Mouse (Mus musculus) T-cell, adult 2 months (primary cell): ENCODE data around the gene Fam210b.
"Not testable (repeated sequence)": the region's sequence is repeated elsewhere in the genome, so short reads cannot be mapped to it uniquely, and the experiment has no call there.

Experiments used
- DNase-seq: peaks from one replicate; pipeline ENCODE4 v3.0.0; 2022; ENCODE audit warnings: low spot score

Fam210b gene

DNA sequence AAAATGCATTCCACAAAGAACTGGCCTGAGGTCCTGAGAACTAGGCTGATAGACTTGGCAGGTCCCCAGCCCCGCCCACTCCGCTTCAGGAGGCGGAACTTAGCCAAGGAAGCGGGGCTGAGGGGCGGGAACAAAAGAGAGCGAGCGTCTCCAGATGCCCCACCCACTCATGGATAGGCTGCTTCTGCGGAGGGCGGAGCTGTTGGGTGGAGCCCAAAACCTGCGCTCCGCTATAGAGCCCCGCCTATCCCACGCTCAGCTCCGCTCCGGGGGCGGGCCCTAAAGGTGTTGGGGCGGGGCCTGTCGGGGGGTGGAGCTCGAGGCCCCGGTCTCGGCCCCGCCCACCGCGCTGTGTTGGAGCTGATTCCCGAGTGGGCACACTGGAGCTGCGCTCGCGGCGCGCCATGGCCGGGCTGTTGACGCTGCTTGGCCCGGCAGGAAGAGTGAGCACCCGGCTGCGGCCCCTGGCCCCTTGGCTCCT is at the start of gene Fam210b:
Fam210b (plus strand) TSS at position 308 of the 481 bp plus-strand sequence.
- DNase-seq = peak; percentile 97

- DNase-seq = no peak
These were observed 47.3 kb upstream of the Fam210b start for GRCm38 (mm10) chr2:172298083-172298482.

DNA sequence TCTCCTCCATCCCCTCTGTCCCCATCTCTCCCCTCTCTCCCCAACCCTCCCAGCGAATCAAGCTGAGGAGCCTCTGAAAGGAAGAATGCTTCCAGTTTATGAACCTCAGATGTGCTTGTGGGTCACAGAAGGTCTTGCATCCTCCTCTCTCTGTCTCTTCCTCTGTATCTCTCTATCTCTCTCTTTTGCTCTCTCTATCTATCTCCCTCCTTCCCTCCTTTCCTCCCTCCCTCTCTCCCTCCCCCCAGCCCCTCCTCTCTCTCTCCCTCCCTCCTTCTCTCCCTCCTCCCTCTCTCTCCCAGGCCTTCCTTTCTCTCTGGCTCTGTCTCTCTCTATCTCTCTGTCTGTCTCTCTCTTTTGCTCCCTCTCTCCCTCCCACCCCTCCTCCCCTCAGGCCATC is 46.8 kb upstream of the Fam210b start:
- DNase-seq = no peak

DNA sequence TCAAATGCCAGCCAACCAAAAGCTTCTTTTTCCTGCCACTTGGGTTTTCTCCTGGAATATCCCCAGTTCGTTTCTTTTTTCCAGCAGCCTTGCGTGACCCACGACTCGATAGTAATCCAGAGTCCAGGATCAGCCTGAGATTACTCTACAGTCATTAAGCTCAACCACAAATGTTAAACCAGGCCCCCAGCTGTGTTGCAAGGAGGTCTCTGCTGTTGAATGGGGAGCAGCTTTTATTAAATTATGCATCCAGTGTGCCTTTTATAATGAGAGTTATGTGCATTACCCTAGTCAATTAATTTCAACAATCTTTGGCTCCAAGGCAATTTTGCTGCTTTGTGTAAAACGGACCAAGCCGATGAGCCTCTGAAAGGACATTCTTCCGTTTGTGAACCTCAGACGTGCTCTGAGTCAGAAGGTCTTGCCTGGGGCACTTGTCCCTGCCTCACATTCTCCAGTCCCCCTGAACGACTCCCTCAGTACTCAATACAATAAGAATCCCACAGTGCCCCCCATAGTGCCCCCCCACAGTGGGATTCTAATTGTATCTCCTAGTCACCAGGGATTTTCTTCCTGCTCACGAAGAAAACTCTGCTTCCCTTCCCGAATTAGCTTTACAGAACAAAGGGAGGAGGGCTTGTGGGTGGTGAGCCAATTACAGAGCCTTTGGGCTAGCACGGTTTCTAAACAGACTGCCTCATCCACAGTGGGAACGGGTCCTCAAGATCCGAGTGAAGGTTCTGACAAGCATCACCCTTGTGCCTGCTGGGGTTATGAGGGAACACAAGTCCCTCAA is 46.0 kb upstream of the Fam210b start:
- DNase-seq = no peak

GRCm38 (mm10) chr2:172302396-172302795 is 43.0 kb upstream of the Fam210b start:
- no peak for DNase-seq

DNA sequence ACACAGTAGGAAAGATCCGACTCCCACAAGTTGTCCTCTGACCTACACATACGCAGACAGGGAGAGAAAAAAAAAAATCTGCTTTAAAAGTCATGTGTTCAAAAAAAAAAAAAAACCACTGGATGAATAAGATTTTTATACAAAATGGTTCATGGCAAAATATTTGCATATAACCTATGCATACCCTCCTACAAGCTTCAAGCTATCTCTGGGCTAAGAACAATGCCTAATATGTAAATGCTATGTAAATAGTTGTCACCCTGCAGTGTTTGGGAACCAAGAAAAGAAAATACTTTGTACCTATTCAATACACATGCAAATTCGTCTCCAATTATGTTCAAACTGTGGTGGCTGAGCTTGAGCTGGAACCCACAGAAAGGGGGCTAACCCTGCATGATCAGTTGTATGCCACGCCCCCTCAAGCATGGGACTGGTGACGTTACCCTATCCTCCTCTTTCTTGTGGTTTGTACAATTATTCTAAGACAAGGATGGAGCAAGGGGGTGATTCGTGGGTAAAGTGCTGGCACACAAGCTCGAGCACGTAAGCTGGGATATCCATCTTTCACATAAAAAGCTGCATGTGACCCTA is 41.2 kb upstream of the Fam210b start:
- DNase-seq = no peak

DNA sequence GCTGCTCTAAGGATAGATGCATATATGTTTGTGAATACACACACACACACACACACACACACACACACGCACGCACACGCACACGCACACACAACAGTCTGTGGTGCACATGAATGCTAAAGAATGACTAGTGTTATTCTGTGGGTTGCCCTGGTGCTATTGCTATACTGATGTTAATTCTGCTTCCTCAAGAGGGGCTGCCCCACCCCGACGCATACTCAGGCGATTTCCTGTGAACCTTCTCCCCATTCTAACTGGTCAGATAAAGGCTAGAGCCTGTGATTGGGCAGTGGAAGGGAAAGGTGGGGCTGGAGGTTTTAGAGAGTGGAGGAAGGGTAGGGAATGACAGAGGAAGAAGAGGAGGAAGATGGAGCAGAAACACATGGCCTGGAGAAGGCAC is 39.8 kb upstream of the Fam210b start:
- not testable (repeated sequence) for DNase-seq

DNA sequence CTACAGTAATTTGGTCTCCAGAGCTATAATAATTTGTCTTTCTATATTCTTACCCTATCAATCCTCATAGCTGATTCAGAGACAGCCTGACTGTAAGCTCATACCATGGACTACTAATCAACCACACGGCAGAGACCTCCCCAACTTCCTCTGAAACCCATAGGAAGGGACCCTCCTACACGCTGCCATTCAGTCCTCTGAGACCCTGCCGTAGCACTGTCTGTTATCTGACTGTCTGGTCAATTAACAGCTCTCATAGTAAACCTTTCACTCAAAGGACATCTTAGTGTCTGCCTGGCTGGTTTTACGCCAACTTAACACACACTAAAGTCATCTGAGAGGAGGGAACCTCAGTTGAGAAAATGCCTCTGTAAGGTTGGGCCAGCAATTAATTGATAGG is 38.8 kb upstream of the Fam210b start:
- no peak for DNase-seq

DNA sequence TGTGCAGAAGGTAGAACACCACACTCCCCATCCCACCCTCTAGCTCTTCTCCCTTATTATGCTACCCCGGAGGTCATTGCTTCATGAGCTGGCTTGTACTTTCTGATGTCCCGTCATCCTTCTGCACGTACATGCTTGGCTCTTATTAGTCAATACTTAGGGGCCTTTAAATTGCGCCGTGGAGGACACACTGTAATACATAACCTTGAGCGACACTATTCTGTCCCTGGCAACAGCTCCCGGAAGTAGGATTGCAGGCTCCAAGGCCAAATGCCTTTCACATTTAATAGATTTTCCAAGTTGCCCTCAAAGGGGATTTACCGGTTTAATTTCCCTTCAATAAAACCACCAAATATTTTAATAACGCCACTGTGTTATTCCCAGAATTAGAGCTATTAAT is 33.6 kb upstream of the Fam210b start:
- DNase-seq = no peak

DNA sequence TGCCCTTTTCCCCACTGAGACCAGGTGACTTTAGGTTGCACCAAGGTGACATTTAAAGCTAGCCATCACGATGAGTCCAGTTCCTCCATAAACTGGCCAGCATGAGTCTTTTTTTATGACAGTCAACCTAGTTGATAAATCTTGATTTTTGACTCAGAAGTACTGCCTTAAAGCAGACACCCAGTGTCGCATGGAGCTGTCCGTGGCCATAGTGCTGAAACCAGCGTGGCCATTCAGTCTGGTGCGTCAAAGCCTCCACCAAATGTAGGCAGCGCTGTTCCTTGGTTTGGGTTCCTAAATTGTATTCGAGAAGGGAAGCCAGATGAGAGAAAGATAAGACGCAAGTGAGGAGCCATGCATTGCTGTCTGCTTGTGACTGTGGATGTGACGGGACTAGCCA is 24.5 kb upstream of the Fam210b start:
- DNase-seq = no peak

DNA sequence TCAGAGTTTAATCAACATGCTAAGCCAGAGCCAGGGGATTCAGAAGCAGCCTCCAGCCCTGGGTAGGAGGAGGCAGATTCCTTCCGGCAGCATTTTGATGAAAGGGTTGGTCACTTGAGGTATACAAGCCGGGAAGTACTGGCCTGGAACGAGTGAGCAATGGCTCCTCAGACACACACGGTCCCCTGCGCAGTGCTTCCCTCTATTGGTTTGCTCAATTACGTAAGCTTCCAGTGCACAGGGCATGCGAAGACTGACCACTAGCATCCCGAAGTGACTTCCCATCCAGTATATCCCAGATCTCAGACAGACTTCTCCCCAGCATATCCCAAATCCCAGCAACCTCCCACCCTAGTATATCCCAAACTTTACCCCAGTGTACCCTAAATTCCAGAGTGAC is 17.1 kb upstream of the Fam210b start:
- DNase-seq = no peak

- DNase-seq = no peak
These were observed 16.2 kb upstream of the Fam210b start for GRCm38 (mm10) chr2:172329179-172329578.

GRCm38 (mm10) chr2:172338206-172338942 is 7.0 kb upstream of the Fam210b start:
- no peak for DNase-seq

GRCm38 (mm10) chr2:172340936-172341335 is 4.4 kb upstream of the Fam210b start:
- DNase-seq = no peak

- no peak for DNase-seq
These were observed 3.8 kb upstream of the Fam210b start for GRCm38 (mm10) chr2:172341606-172342005.

GRCm38 (mm10) chr2:172343751-172344150 is 1.6 kb upstream of the Fam210b start:
- DNase-seq = no peak

- no peak for DNase-seq
These were observed 696 bp upstream of the Fam210b start for GRCm38 (mm10) chr2:172344669-172345068.

GRCm38 (mm10) chr2:172346034-172346929 is 917 bp downstream of the Fam210b start:
- no peak for DNase-seq

DNA sequence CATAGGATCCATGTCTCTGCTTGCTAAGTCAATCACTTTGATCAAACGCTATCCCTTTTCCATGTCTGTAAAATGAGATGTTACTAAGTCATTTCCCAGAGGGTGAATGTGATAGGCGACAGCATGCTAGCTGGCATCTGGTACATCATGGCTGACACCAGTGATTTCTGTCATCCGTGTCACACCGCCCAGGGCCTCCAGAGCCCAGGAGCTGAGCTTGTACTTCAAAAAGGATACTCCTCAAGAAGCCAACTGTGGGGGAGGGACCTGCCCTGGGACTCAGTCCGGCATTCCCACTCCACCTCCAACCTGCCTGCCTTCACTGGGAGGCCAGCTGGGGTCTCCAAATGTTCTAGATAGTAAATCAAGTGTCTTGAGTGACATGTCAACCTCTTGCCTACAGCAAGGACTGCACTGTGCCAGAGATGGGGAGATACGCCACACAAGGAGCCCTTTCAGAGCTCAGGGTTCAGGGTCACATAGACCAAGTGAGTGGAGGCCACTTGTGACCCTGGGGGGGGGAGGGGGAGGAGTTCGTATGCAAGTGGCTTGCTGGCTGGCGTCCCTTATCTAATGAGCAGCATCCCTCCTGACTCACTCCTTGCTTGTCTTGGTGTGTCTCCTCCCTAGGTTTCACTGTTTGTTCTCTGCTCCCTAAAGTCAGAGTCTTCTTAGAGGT is 1.7 kb downstream of the Fam210b start:
- no peak for DNase-seq

- DNase-seq = no peak
These were observed 3.1 kb downstream of the Fam210b start for GRCm38 (mm10) chr2:172348297-172348950.

DNA sequence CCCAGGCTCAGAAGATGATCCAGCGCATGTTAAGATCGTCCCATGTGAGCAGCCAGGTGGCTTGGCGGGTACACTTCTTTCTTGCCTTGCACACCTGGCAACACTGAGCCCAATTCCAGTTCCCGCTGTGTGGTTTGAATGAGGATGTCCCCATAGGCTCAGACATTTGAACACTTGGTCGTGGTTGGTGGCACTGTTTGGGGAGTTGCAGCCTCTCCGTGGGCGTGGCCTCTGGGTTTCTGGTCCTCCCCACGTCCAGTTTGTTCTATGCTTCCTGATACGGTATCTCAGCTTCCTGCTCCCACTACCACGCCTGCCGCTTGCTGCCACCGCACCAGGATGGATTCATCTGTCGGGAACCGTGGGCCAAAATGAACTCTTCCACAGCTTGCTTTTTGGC is 4.4 kb downstream of the Fam210b start:
- DNase-seq = no peak
